Mouse (Mus musculus): ENCODE measurements at regions not wholly inside any gene's neighbourhood (a gene's known extent, or its start where the extent isn't known, plus 50 kb on each side); places are given as distances from the start of the nearest gene placed in this dataset.
"Not testable (repeated sequence)": the region's sequence is repeated elsewhere in the genome, so short reads cannot be mapped to it uniquely, and the experiment has no call there.

DNA sequence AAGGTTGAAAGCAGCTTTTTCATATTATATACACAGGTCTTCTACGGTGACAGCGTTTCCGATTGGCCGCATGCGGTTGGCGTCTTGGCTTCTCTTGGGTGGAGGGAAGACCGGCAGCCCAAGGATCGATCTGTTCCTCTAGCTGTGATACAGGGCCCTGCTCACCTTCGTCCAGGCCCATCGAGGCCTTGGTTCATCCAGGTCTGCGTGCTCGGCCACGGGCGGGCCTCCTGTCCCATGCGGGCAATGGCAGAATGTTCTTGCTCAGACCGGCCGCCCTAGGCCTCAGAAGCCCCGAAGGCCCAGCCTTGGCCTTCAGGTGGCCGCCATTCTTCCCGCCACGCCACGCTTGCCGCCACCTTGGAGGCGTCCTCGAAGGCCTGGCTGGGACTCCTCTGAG lies 194.4 kb upstream of the Ppp6c start:
- DNase-seq, result no peak

DNA sequence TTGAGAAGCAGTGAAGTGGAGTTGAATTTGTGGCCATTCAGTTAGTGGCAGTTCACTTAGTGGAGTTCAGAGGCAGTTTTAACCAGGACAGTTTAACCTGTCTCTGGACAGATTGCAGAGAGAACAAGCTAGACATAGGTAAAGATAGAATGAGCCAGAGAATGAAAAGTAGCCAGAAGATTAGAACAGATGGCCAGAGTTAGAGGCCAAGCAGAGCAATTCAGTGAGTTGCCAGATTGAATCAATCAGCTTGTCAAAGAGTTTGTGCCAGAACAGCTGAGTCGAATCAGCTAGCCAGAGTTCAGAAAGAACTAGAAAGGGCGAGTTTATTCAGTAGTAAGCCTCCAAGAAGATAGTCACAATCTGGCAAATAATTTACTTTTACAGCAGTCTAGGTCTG lies 174.1 kb upstream of the Ppp6c start:
- DNase-seq, result no peak

DNA sequence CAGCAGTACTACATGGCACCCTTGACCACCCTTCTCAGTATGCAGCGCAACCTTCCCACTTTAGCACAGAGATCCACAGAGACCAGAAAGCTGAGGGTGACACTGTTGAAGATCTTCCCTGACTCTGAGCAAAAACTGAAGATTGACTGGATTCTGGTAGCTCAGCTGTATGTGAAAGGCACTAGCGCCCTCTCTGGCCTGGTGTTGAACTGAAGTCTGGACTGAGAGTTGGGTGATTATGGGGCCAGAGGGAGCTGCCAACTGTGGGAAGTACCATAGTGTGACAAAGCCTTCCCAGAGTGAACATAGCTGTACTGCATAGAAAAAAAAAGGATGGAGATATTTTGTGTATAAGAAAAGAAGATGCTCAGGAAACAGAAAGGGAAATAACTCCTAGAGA lies 173.3 kb upstream of the Ppp6c start:
- DNase-seq, result no peak

DNA sequence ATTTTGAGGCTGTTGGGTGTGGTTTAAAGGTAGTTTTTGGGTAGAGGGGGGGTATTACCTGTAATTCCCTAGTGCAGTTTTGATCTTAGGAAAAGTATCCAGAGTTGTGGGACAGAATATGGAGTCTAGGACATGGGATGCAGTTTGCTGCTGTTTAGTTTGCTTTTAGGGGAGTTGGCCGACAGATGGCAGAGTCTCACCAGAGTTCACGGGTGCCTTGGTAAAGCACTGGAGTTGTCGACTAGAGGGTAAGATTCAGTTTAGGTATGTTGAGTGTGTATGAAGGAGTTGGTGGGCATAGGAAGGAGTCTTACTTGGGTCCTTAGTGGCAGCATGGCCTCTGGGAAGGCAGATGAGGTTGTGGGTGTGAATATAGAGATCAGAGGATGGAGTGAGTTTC lies 168.4 kb upstream of the Ppp6c start:
- no peak for DNase-seq

DNA sequence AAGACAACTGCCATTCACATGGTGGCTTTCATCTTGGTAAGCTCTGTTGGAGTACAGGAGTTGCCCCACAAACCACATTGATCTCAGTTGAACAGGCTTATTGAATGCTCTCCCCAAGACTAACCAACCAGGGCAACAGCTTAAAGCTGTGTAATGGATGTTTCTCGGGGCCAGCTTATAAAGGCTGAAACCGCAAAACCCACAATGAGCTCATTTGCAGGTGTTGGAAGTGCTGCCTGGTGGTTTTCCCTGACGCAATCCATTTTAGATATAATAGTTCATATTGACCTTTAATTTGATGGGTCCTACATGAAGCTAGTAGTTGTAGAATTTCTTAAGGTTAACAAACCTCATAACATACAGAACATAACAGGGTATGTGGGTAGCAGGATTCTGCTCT lies 151.0 kb upstream of the Ppp6c start:
- DNase-seq, result no peak

DNA sequence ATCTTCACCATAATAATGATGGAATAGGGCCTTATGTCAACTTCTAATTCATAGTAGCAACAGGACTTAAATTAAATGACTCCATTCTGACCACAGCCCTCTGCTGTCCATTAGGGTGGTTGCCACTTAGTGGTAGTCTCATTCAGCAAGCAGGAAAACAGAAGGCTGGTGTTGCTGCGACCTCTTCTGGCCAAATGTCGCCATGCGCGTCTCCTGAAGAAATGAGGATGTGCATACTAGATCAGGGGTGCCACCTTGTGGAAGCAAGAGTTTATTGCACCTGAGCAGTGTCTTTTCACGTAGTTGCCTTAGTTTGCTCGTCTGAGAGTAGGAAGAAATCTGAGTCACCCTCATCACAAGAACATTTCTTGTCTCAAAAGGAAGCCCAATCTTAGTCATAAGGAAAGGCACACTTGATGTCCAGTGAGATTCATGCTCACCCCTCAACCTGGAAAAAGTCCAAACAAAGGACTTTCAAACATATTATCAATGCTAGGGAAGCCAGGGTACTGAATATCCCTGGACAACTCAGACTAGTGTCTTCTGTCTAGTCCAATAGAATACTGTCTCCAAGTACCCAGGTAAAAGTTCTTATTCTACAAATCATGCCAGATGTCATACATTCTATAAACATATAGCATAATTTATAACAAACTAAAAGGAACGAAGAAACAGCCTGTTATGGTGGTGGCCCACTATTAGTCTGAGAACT lies 147.0 kb upstream of the Ppp6c start:
- peak; percentile 86 for DNase-seq

DNA sequence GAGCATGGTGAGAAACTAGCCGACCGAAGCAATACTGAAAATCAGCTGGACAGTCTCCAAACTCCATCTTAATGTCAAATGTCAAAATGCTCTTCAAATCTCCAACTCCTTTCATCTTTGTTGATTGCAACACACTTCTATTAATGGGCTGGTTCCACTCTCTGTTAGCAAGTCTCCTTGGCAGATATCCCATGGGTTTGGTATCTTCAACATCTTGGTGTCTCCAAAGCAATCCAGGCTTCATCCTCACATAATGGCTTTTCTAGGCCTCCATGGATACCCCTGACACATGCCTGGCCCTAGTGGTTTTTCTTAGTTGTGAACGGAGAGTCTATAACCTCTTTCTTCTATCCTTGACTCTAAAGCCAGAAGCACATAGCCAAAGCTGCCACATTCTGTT lies 118.0 kb upstream of the Ppp6c start:
- DNase-seq, result no peak

DNA sequence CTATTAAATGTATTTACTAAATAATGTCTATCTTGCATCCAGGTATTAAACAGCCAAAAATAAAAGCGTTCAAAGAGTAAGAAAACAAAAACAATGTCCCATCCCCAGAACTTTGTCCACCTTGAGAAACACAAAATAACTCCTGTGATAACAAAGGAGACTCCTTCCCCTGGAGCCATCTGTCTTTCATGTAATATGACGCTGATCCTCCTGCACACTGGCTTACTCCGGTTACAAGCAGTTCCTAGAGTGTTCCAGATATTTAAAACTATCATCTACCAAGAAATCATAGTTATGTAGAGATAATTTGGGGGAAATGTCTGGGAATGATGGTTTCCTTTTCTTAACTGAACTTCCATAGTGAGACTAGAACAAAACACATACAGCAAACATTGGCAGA lies 114.2 kb upstream of the Ppp6c start:
- DNase-seq, result no peak

DNA sequence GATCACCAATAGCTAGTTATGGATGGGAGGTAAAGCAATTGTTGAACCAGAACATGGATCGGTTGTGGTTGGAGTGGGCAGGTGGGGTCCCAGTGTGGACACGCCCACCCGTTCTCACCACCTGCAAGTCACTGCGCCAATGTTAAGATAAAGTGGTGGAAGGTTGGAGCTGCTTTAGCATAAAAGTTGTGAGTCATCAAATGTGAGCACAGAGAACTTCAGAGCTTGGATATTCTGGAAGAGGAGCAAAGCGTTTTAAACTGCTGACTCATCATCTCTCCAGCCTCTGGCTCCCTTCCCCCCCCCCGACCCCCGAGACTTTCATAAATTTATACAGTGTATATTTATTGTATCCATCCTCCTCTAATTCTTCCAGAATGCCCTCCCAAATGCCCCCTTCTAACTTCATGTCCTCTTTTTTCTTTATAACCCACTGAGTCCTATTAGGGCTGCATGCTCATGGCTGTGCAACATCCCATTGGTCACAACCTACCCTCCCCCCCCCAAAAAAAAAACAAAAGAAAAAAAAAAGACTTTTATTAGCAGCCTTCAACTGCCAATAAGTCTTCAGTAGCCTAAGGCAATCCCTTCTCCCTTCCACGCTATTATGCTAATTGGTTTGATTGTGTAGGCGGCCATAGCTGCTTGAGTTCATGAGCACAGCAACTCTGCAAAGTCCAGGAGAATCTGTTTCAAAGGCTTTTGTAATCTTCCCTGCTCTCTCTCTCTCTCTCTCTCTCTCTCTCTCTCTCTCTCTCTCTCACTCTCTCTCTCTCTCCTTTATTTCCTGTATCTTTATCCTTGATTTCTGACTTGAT lies 112.8 kb upstream of the Ppp6c start:
- no peak for DNase-seq

DNA sequence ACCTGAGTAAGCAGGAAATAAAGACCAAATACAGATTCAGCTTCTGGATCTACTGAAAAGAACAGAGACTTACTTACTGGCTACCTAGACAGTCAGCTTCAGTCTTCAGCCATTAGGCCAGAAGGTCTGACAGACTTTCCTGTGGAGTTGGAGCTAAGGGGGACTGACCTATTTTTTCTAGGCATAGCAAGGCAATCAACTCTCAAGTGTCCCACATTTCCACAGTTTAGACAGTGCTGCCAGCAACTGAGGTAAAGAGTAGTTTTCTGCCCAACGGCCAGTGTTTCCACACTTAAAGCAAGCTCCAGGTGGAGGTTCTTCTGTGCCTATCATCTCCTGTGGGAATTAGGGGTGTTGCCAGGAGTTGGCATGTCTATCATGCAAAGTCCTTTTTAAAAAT lies 111.3 kb upstream of the Ppp6c start:
- DNase-seq, result no peak

DNA sequence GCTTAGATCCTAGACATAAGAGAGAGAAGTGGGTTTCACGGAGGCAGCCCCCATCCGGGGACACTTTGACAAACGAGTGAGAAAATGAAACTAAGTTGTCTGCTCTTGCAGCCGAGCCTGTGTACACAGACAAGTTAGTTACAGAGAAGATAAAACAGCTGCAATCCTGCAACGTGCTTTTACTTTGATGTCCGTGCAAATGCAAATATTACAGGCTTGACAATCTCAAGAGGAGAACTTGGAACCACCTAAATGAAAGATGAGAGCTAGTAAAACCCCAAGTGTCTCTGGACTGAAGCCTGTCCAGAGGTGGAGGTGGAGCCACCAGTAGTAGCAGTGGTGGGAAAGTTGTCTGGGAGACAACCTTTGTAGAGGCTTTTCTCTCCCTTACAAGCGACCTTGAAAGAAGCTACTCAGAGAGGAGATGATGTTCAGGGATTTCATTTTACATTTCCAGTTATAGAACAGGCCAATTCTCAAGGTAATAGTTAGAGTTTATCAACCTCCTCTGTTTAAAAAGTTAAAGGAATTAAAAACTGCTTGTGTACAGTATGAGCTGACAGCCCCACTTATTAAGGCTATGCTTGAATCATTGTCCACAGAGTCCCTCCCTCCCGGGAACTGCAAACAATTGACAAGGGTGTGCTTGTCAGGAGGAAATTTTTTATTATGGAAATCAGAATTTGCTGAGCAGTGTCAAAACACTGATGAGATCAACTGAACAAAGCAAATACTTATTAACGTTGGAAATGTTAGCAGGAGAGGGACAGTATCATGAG lies 99.7 kb upstream of the Ppp6c start:
- no peak for DNase-seq

DNA sequence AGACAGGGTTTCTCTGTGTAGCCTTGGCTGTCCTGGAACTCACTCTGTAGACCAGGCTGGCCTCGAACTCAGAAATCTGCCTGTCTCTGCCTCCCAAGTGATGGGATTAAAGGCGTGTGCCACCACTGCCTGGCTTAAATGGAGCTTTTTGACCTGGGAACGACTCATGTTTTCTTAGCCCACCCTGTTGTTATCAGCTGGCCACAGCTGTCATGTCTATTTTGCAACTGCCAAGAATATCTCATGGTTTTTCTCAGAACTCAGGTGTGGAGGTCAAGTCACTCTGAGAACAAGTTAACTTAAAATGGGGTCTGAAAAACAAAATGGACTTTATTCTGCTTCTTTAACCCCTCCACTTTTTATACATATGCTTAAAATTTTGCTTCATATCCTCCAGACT lies 98.9 kb upstream of the Ppp6c start:
- not testable (repeated sequence) for DNase-seq

DNA sequence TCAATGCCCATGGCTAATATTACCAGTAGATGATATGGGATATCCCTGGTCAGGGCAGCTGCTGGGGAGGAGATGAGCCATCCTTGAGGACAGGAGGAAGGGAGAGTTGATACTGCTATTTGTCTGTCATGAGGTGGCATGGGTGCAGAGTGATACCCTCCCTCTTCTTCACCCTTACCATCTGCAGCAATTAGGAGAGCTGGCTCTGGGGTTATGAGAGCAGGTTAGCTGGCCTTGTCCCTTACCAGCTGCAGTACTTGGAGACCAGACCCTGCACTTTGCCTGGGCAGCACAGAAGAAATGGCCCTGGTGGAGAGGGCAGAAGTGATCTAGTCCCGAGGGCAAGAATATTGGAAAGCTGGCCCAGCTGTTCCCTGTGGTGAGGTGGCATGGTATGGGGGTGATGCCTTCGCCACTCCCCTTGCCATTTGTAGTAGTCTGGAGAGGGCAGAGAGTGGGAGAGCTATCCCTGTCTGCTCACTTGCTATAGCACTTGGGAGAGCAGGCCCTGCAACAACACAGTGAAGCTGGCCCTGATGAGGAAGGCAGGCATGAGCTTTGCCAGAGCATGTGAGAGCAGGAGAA lies 73.6 kb upstream of the Ppp6c start:
- no peak for DNase-seq

DNA sequence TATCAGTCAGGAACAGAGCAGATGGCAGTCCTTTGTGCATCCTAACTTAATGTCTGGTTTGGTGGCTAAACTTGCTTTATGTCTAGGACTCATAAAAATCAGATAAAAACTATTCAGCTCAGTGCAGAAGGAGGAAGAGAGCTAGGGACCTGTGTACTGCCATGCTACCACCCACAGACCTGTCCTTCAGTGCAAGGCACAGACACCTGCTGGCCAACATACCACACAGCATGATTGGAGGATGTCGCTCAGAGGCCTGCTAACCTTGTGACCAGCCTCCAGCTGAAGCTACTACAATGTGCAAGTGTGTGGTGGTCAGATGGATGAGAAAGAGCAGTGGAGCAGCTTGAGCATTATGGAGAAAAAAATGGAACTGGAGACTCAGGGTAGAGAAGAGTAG lies 73.0 kb upstream of the Ppp6c start:
- no peak for DNase-seq

DNA sequence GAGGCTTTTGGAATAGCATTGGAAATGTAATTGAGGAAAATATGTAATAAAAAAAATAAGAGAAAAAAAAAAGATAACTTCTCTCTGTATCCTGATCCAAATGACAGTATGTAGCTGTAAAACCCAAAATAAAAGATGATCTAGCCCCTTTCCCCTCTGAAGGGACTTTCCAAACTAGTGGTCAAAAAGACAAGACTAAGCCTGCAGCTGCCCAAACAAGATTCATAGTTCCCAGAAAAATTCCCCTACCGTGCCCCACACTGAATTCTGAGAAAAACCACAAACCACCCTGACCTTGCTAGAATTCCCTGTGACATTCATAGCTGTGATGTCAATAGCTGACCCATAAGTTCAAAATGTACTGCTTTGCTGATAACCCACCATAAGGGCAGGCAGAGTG lies 69.2 kb upstream of the Ppp6c start:
- no peak for DNase-seq

DNA sequence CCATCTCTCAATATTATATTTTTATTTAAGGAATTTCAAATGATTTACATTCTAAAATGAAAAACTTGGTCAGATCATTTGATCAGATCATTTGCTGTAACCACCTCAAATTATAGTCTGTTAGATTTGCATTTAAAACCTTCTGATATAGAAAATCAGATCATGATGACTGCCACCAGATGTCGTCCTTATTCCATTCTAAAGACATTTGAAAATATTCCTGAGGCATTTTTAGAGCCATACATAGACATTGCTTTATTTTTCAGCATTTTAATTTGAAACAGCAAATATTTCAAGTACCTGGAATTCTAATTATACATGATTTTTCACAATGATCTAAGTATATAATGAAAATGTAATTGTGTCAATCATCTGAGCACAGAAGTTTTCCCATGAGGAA lies 52.0 kb upstream of the Ppp6c start:
- no peak for DNase-seq

All from adrenal gland, postnatal 25 days (tissue).